ENCODE assay signal across 9 mouse cellular contexts in the genomic region with DNA sequence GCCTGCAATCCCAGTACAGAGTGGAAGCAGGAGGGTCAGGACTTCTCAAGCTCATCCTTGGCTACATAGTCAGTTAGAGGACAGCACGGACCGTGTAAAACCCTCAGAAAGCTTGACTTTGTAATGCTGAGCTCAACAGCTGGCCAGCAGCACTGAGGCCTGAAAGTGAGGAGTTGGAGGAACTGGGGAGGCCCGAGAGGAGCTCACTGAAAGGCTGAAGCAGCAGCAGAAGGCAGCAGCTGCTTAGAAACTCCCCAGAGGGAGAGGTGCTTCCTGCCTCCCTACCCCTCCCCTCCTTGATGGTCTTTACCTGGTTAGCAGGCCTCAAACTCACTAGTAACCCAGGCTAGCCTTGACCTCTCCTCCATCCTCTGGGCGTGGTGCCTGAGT. TPM values are rescaled to one million over a fixed set of nuclear protein-coding genes. Genes with fewer than 3 reads are reported as not detected.
DNase-seq lines count a peak whose midpoint lies in the region; ATAC-seq lines count a peak whose summit lies in the region.
"Had no signal": no experiment of that assay in that cellular context is flagged by ENCODE, and none has a peak within 500 bp of the region (broad histone marks: within the 10 kb centered on the region; RNA-seq: fewer than 3 reads in every experiment).

No protein-coding gene starts in this region.

- H3K27ac ChIP-seq in forebrain, embryonic 10.5 days: peak overlapping the region; percentile 51; the same call in 1 of the 2 replicates
- H3K27ac ChIP-seq in forebrain, embryonic 16.5 days (ENCODE audit: low read length): no peak overlapping the region
- no peak overlapping the region for H3K27ac ChIP-seq in midbrain, embryonic 11.5 days (ENCODE audit: low read depth, low read length)
- H3K27ac ChIP-seq in midbrain, embryonic 16.5 days (ENCODE audit: low read length): no peak overlapping the region
- peak overlapping the region; percentile 80 for H3K27ac ChIP-seq in intestine, embryonic 15.5 days

- ATAC-seq in forebrain, embryonic 16.5 days: no peak
- ATAC-seq in midbrain, embryonic 11.5 days (ENCODE audit: low FRiP score): no peak
- no peak for ATAC-seq in midbrain, embryonic 16.5 days
- ATAC-seq in intestine, embryonic 15.5 days: no peak; the same call in 1 of the 2 replicates

- H3K27me3 ChIP-seq in forebrain, embryonic 10.5 days (ENCODE audit: poor library complexity, severe bottlenecking): no peaks in the 10 kb centered on the region
- no peaks in the 10 kb centered on the region for H3K27me3 ChIP-seq in forebrain, embryonic 16.5 days (replicated peaks; ENCODE audit: control insufficient read depth, insufficient read depth, low read length)
- H3K27me3 ChIP-seq in midbrain, embryonic 11.5 days (ENCODE audit: control insufficient read depth, insufficient read depth, low read length): no peaks in the 10 kb centered on the region
- H3K27me3 ChIP-seq in midbrain, embryonic 16.5 days (ENCODE audit: control insufficient read depth, insufficient read depth, low read depth, low read length): no peaks in the 10 kb centered on the region
- no peaks in the 10 kb centered on the region for H3K27me3 ChIP-seq in intestine, embryonic 15.5 days (replicated peaks)
- no peaks in the 10 kb centered on the region for H3K27me3 ChIP-seq in splenic B cell, adult 2 months (ENCODE audit: control insufficient read depth, insufficient read depth, low read length, poor library complexity, severe bottlenecking)

- H3K9ac ChIP-seq in forebrain, embryonic 16.5 days (replicated peaks; ENCODE audit: low read depth, low read length): no peak overlapping the region
- H3K9ac ChIP-seq in midbrain, embryonic 11.5 days (ENCODE audit: low read length): no peak overlapping the region
- H3K9ac ChIP-seq in midbrain, embryonic 16.5 days (ENCODE audit: low read depth, low read length): no peak overlapping the region
- H3K9ac ChIP-seq in intestine, embryonic 15.5 days: no peak overlapping the region

- no peak for DNase-seq in forebrain, embryonic 10.5 days (ENCODE audit: extremely low spot score, low spot score)
- peak; percentile 76 for DNase-seq in midbrain, embryonic 11.5 days (ENCODE audit: low spot score, missing footprints)
- peak; percentile 34 for DNase-seq in splenic B cell, adult 2 months (ENCODE audit: low read depth, low spot score)
- DNase-seq in retina, embryonic 14.5 days (ENCODE audit: low spot score): no peak
- DNase-seq in cerebellum, postnatal 10 days: no peak
- DNase-seq: adrenal gland, postnatal 25 days had no signal

- H3K36me3 ChIP-seq in forebrain, embryonic 10.5 days (replicated peaks): peaks cover 20% of the 10 kb centered on the region
- H3K36me3 ChIP-seq in forebrain, embryonic 16.5 days (ENCODE audit: control insufficient read depth, insufficient read depth): no peaks in the 10 kb centered on the region
- no peaks in the 10 kb centered on the region for H3K36me3 ChIP-seq in midbrain, embryonic 11.5 days (ENCODE audit: control insufficient read depth, insufficient read depth, low read length)
- no peaks in the 10 kb centered on the region for H3K36me3 ChIP-seq in midbrain, embryonic 16.5 days (ENCODE audit: control insufficient read depth, insufficient read depth, low read length)
- no peaks in the 10 kb centered on the region for H3K36me3 ChIP-seq in intestine, embryonic 15.5 days
- no peaks in the 10 kb centered on the region for H3K36me3 ChIP-seq in splenic B cell, adult 2 months (ENCODE audit: control insufficient read depth, insufficient read depth, low read length, poor library complexity, severe bottlenecking)

- H3K9me3 ChIP-seq in forebrain, embryonic 10.5 days: peaks cover 11% of the 10 kb centered on the region; the same call in 1 of the 2 replicates
- H3K9me3 ChIP-seq in forebrain, embryonic 16.5 days (ENCODE audit: control insufficient read depth, low read length): no peaks in the 10 kb centered on the region
- H3K9me3 ChIP-seq in midbrain, embryonic 11.5 days (ENCODE audit: control insufficient read depth, low read length): no peaks in the 10 kb centered on the region; the same call in 1 of the 2 replicates
- no peaks in the 10 kb centered on the region for H3K9me3 ChIP-seq in midbrain, embryonic 16.5 days (replicated peaks; ENCODE audit: control insufficient read depth, low read length, poor library complexity, severe bottlenecking)
- no peaks in the 10 kb centered on the region for H3K9me3 ChIP-seq in intestine, embryonic 15.5 days

- H3K4me1 ChIP-seq in forebrain, embryonic 10.5 days: peaks cover 41% of the 10 kb centered on the region
- peaks cover 13% of the 10 kb centered on the region for H3K4me1 ChIP-seq in forebrain, embryonic 16.5 days (replicated peaks; ENCODE audit: control insufficient read depth, insufficient read depth, low read length)
- H3K4me1 ChIP-seq in midbrain, embryonic 11.5 days (ENCODE audit: control insufficient read depth, insufficient read depth, low read length): peaks cover 7% of the 10 kb centered on the region
- H3K4me1 ChIP-seq in midbrain, embryonic 16.5 days (ENCODE audit: control insufficient read depth, insufficient read depth, low read length): peaks cover 12% of the 10 kb centered on the region
- H3K4me1 ChIP-seq in intestine, embryonic 15.5 days (replicated peaks): peaks cover 20% of the 10 kb centered on the region

- H3K4me2 ChIP-seq in forebrain, embryonic 16.5 days (ENCODE audit: low read length): no peak overlapping the region
- H3K4me2 ChIP-seq in midbrain, embryonic 11.5 days: no peak overlapping the region
- H3K4me2 ChIP-seq in midbrain, embryonic 16.5 days (ENCODE audit: low read length): no peak overlapping the region
- peak overlapping the region; percentile 41 for H3K4me2 ChIP-seq in intestine, embryonic 15.5 days (replicated peaks)

- no peak overlapping the region for H3K4me3 ChIP-seq in forebrain, embryonic 10.5 days
- H3K4me3 ChIP-seq in forebrain, embryonic 16.5 days (replicated peaks; ENCODE audit: low read length): no peak overlapping the region
- H3K4me3 ChIP-seq in midbrain, embryonic 11.5 days (ENCODE audit: low read depth, low read length): no peak overlapping the region
- H3K4me3 ChIP-seq in midbrain, embryonic 16.5 days (ENCODE audit: low read depth, low read length): no peak overlapping the region
- H3K4me3 ChIP-seq in intestine, embryonic 15.5 days (replicated peaks): no peak overlapping the region

- 45% methylated on average over 4 of the region's 4 CpGs for WGBS in forebrain, embryonic 10.5 days
- 42% methylated on average over 4 of the region's 4 CpGs for WGBS in forebrain, embryonic 16.5 days
- 38% methylated on average over 4 of the region's 4 CpGs for WGBS in midbrain, embryonic 11.5 days
- WGBS in midbrain, embryonic 16.5 days: 49% methylated on average over 4 of the region's 4 CpGs
- WGBS in intestine, embryonic 15.5 days: 24% methylated on average over 4 of the region's 4 CpGs

RNA-seq across cellular contexts. Expression of a gene that starts 4.5 kb away (rescaled TPM):
- polyA plus RNA-seq in forebrain, embryonic 10.5 days (2016; fragmentation: Nextera tagmentation; extraction: Ambion mirVana): 37.7 and 39.2 TPM in 2 replicates
- 25.5 and 30.8 TPM in 2 replicates for polyA plus RNA-seq in forebrain, embryonic 16.5 days (2015; fragmentation: Nextera tagmentation; extraction: Ambion mirVana)
- polyA plus RNA-seq in midbrain, embryonic 11.5 days (2014; fragmentation: Nextera tagmentation; extraction: Ambion mirVana): 37.9 and 41.9 TPM in 2 replicates
- 25.4 and 25.5 TPM in 2 replicates for polyA plus RNA-seq in midbrain, embryonic 16.5 days (2015; fragmentation: Nextera tagmentation; extraction: Ambion mirVana)
- 33.7 and 38.5 TPM in 2 replicates for polyA plus RNA-seq in intestine, embryonic 15.5 days (2015; fragmentation: Nextera tagmentation; extraction: Ambion mirVana)

RNA-seq across cellular contexts. Expression of a gene that starts 30.8 kb away (rescaled TPM):
- 4.7 and 5.9 TPM in 2 replicates for polyA plus RNA-seq in forebrain, embryonic 10.5 days (2016; fragmentation: Nextera tagmentation; extraction: Ambion mirVana)
- 7.5 and 8.5 TPM in 2 replicates for polyA plus RNA-seq in forebrain, embryonic 16.5 days (2015; fragmentation: Nextera tagmentation; extraction: Ambion mirVana)
- 3.9 and 4.6 TPM in 2 replicates for polyA plus RNA-seq in midbrain, embryonic 11.5 days (2014; fragmentation: Nextera tagmentation; extraction: Ambion mirVana)
- 7.8 and 7.9 TPM in 2 replicates for polyA plus RNA-seq in midbrain, embryonic 16.5 days (2015; fragmentation: Nextera tagmentation; extraction: Ambion mirVana)
- 5.5 and 6.9 TPM in 2 replicates for polyA plus RNA-seq in intestine, embryonic 15.5 days (2015; fragmentation: Nextera tagmentation; extraction: Ambion mirVana)

Comparison
In these comparisons a context has a peak if more than half of its experiments do, and no peak if none do; other contexts are left out.
1. H3K27ac ChIP-seq: peak in forebrain, embryonic 10.5 days (single experiment) and intestine, embryonic 15.5 days (single experiment); none in forebrain, embryonic 16.5 days (single experiment), midbrain, embryonic 11.5 days (single experiment) and midbrain, embryonic 16.5 days (single experiment).
2. DNase-seq: peak in midbrain, embryonic 11.5 days (single experiment) and splenic B cell, adult 2 months (single experiment); none in forebrain, embryonic 10.5 days (single experiment), retina, embryonic 14.5 days (single experiment) and cerebellum, postnatal 10 days (0 of 2).